Mouse (Mus musculus) cerebellum, adult 9-11 months (tissue): ENCODE measurements around the gene Itga2.
A peak's percentile ranks its signal among the peaks of the same experiment; 100 is the strongest.

ENCODE experiments used
- DNase-seq: peaks from one replicate; pipeline ENCODE4 v3.0.0; 2022

The Itga2 gene

DNA sequence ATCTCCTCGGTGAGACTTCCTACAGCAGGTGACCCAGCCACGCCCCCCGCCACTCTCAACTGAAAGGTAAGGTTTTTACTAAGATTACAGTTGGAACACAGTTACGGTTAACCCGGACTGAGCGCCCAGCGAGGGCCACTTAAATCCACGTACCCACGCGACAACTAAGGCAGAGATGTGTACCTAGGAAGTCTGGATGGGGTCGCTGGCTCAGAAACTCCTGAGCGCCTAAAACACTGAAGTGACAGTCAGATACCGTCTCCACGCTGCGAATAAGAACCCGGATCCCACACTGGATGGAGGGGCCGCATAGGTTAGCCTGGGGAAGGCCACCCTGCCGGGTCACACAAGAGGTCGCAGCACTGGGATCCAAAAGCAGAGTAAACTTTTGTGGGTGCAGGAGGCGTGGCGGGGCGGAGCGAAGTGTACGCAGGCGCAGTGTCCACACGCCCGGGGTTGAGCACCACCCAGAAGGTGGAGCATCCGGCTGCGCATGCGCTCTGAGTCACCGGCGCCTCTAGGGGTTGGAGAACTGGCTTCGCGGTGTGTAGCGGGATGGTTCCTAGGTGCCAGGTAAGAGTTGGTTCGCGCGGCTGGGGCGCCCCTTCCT lies 114.0 kb downstream of the Itga2 start, which contains the start of gene Mocs2:
Gene Mocs2, plus strand, starts transcription at position 486 of the 610 bp plus-strand sequence.
- peak; percentile 90 for DNase-seq

DNA sequence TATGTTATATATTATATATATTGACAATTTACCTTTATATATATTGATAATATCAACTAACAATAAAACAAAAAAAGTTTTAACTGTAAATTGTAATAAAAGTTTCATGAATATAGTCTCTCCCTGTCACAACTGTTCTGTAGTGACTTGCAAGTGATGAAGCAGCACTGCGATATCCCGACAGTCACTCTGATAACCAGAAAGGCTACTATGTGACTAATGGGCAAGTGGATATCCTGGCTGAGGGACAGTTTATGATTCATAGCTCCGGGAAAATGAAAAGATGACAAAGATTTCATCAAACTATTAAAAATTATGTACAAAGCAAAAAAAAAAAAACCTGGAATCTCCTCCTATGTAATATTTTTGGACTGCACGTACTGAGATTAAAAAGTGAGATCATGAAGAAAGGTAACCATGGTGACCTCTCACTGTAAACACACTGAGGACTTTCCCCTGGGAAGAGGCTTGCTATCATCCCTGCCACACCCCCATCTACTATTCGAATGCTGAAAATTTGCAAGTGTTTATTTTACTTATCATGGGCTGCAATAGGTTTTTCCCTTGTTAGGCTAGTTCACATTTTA lies 122.2 kb downstream of the Itga2 start:
- no peak for DNase-seq

DNA sequence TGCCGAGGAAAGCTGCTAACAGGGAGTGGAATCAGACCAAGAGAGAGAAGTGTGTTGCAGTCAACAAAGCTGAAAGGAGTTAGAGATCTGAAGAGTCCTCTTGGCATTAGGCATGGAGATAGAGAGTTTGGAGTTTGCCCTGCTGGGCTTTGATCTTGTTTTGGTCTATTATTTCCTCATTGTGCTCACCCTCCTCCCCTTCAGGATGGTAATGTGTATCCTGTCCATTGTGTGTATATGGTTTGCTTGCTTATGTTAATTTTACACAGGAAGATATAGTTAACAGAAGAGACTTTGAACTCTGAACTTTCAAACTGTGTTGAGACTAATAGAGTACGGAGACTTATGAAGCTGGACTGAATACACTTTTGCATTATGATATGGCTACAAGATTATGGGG lies 128.9 kb downstream of the Itga2 start:
- no peak for DNase-seq

DNA sequence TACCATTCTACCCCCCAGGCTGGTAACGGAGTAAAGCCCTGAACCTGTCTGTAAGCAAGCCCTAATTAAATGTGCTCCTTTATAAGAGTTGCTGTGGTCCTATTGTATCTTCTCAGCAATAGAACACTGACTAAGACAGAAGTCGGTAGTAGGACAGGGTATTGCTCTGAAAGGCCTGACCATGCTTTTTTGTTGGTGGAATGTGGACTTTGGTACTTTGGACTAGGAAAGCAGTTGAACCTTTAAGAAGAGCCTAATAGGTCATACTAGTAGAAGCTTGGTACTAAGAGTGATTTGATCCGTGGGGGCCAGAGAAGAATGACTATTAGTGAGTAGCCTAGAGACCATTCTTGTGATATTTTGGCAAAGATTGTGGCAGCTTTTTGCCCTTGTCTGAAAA lies 130.0 kb downstream of the Itga2 start:
- no peak for DNase-seq

DNA sequence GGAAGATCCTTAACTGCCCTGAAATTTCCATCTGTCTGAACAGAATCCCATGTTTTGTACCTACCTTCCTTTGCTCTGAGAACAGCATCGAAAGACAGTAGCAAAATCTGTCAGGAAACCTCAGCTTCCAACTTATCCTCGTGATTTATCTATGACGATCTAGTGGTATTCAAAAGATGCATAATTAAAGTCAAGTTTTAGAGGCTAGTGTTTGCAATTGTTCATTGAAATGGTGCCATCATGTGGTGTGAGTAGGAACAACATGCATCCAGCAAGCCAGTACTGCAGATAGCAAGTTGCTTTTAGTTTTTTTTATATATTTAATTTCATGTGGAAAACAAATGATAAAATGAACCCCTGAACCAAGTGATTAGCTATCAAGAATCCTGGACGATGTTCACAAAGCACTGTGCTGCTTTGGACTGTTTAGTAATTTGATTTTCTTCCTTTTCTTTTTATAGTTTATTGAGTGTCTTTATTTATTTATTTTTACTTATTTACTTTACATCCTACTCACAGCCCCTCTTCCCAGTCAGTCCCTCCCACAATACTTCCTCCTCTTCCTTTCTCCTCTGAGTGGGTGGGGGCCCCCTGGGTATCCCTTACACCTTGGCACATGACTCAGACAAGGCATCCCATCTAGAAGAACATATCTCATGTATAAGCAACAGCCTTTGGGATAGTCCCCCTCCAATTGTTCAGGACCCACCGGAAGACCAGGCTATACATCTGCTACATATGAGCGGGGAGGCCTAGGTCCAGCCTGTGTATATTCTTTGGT lies 138.5 kb downstream of the Itga2 start:
- DNase-seq = peak; percentile 24

DNA sequence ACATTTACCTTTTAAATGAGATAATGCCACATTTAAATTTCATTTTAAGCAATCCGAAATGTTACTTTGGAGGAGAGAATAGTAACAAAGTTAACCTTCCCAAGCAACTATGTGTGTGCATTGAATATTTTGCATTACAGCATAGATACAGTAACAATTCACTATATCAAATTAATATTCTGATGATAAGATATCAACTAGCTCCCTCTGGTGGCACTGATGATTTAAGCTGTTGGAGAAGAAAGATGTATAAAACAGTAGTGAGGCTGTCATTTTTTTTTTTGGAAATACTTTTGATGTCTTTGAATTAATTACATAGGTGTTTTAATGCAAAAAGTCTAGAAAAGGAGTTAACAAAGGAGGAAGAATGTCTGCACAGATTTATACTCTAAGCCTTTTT lies 140.4 kb downstream of the Itga2 start:
- DNase-seq = no peak
